Mouse (Mus musculus) cortical plate, adult 2 months (tissue): Measurements from ENCODE around the gene Stard8.

Experiments
- CTCF ChIP-seq: fragments of 200-500 bp; IDR thresholded peaks from 2 replicates; pipeline ENCODE4 v1.5.1; 2011; ENCODE audit warnings: mild to moderate bottlenecking, control low read depth, low read length; ENCODE audit not compliant: insufficient read depth; ENCODE audit errors: extremely low read depth
- POLR2A ChIP-seq: fragments of 200-500 bp; IDR thresholded peaks from 2 replicates; pipeline ENCODE4 v1.6.1; 2011; ENCODE audit warnings: mild to moderate bottlenecking, low read length, control low read depth; ENCODE audit not compliant: insufficient read depth; ENCODE audit errors: extremely low read depth

DNA sequence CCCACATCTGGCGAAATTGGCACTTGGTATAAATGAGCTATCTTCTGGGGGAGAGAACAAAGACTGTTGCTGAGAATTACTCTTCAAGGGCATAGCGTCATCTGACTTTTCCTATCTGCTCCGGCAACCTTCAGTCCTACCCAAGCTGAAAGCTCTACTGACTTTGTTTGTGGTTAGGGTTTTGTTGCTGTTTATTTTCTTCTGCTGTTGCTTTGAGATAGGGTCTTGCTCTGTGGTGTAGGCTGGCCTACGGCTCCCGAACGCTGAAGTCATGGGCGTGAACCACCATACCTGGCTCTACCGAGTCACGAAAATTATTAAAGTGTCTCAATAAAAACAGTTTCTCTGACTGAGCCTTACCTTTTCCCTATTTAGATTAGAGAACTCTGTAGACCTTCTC is 44.8 kb upstream of the Stard8 start:
- no peak for TF ChIP-seq CTCF
- TF ChIP-seq POLR2A: no peak
